Mouse (Mus musculus): ENCODE data around the gene Lpo. TPM values are rescaled to one million over a fixed set of nuclear protein-coding genes. Genes with fewer than 3 reads are reported as not detected.
"Not testable (repeated sequence)": the region's sequence is repeated elsewhere in the genome, so short reads cannot be mapped to it uniquely, and the experiment has no call there.

The Lpo gene
- total RNA-seq (2015; ENCODE audit: low replicate concordance) (not detected in 2 replicates), total RNA-seq (2017; ENCODE audit: low replicate concordance) (not detected in 2 replicates)

- no peak for ATAC-seq (replicated peaks; ENCODE audit: low FRiP score, poor library complexity, severe bottlenecking)
These were observed at the start of gene Lpo for GRCm38 (mm10) chr11:87828239-87828900. TSS of gene Lpo (minus strand) at chr11:87828289.

DNA sequence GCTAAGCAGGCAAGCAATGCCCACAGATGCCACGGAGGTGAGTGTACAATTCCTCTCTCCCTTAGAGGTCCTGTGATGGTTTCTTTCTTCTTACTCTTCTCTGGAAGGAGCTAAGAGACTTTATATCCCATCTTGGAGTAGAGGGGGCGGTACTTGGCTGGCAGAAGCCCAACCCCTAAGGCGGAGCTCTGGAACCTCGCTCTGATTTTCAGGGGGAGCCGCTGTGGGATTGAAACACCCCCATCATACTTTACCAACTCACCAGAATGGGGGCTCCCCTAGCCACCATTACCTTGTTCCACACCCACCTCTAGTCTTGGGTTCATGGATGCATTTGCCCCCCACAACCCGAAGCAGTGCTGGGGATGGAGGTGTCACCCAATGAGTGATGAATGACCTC lies 47.3 kb upstream of the Lpo start, which contains the start of gene Epx:
Epx (minus strand) TSS at position 101 of the 400 bp plus-strand sequence.
- ATAC-seq (replicated peaks; ENCODE audit: low FRiP score, poor library complexity, severe bottlenecking) = no peak

- no peak for ATAC-seq (replicated peaks; ENCODE audit: low FRiP score, poor library complexity, severe bottlenecking)
These were observed 43.7 kb upstream of the Lpo start for GRCm38 (mm10) chr11:87871766-87872165.

DNA sequence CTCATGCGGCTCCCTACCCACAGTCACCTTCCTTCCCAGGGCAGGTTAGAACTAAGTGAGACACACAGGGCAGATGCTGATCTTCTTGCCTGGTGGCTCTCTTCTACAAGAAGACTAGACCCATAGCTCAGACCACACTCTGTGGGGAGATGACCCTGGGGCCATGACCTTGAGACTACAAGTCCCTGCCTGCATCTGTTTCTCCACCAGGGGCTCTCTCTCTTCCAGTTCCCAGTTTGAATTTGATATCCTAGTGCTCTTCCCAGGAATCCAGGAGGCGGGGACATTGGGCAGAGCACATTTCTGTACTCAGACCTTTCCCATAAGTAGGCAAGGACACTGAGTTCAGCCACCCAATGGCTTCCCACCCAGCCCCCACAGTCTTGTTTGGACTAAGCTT lies 42.0 kb upstream of the Lpo start:
- ATAC-seq (replicated peaks; ENCODE audit: low FRiP score, poor library complexity, severe bottlenecking) = no peak

DNA sequence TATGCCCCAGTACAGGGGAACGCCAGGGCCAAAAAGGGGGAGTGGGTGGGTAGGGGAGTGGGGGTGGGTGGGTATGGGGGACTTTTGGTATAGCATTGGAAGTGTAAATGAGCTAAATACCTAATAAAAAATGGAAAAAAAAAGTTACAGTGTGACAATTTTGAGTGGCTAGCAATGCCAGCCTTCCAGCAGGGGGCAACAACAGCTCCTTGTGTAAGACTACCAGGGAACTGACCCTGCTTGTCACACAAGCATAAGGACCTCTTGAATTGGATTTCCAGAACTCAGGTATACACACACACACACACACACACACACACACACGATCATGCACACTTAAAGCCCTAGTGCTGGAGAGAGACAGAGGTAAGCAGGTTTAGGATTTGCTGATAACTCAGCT lies 38.8 kb upstream of the Lpo start:
- not testable (repeated sequence) for ATAC-seq (replicated peaks; ENCODE audit: low FRiP score, poor library complexity, severe bottlenecking)

- ATAC-seq (replicated peaks; ENCODE audit: low FRiP score, poor library complexity, severe bottlenecking) = no peak
These were observed 34.7 kb upstream of the Lpo start for GRCm38 (mm10) chr11:87862805-87863204.

DNA sequence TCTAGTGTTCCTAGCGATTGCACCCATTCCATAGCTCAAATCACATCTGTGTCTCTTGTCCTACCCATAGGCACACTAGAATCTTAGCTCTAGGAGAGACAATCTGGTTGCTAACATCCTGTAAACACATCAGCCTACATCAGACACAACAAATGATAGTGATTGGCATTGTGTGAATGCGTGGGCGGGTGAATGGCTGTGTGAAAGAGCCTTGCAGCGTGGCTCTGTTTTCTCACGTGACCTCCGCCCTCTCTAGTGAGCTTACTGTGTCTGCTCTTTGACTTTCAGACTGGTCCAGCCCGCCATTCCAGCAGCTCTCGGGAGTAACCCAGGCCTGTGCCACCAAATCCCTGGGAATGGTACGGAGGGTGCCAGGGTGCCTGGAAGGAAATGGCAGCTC lies 32.3 kb upstream of the Lpo start:
- no peak for ATAC-seq (replicated peaks; ENCODE audit: low FRiP score, poor library complexity, severe bottlenecking)

GRCm38 (mm10) chr11:87859273-87859672 lies 31.2 kb upstream of the Lpo start:
- no peak for ATAC-seq (replicated peaks; ENCODE audit: low FRiP score, poor library complexity, severe bottlenecking)

DNA sequence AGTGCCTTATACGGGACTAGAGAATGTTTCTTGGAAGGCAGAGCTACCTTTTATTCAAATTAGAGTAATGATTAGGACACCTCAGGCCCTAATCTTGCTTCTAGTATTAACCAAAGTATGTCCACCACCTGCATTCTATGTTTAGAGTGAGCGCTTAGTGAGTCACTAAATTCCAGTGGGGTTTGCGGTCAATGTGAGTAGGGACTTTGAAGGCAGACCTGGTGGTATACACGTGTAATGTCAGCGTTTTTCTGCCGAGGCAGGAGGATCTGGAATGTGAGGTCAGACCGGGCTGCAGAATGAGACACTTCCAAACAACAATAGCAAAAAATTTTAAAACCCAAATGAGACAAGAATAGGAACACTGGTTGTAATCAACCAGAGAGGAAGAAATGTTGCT lies 26.5 kb upstream of the Lpo start:
- ATAC-seq (replicated peaks; ENCODE audit: low FRiP score, poor library complexity, severe bottlenecking) = no peak

DNA sequence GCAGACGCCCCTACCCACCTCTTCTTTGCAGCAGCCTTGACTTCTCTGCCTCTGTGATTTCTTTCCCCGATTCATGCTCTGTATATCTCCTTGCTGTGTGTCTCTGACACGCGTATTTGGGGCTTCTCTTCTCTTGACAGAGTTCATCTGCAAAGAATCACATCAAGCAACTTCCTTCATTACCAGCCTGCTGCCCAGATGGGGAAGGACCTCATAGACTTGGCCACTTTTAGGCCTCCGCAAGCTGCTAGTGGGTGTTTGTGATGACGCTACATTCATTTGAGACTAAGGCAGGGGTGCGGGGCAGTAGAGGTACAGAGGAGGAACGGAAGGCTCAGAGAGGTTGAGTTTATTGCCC lies 25.5 kb upstream of the Lpo start:
- ATAC-seq (replicated peaks; ENCODE audit: low FRiP score, poor library complexity, severe bottlenecking) = no peak

DNA sequence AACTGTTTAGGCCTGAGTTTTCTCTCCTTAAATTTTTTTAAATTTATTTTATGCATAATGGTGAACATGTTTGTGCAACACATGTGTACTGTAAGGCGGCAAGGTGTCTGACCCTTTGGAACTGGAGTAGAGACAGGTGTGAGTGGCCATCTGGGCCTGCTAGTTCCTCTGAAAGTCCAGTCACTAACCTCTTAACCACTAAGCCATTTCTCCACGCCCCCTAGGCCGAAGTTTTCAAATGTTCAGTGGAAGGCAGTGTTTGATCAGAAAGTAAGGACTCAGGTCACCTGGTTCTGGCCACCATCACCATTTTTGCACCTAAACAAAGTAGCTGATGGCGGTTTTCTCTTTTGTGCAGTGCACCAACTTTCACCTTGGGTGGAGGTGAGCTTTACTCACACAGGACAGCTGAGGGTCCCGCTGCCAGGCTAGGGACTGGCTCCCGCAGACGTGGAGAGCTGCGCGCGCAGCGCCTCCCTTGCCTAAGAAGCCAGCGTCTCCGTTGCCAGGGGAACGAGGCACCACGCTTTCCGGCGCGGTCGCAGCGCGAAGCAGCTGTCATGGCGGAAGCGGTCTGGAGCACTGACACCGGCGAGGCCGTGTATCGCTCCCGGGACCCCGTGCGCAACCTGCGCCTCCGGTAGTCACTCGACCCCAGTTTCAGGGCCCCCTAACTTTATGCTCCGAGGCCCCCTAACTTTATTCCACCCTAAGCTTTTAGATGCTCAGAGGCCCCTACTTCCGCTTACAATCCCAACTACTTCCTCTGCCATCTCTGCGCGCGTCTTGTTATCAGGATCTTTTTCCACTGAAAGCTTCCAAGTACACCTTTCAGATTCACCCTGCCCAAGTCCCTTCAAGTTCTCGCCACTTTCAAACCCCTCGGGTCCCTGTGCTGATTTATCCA lies 24.9 kb upstream of the Lpo start, which contains the start of gene Mks1:
Mks1 (plus strand) TSS at position 526 of the 907 bp plus-strand sequence.
- ATAC-seq (replicated peaks; ENCODE audit: low FRiP score, poor library complexity, severe bottlenecking) = peak; percentile 64

GRCm38 (mm10) chr11:87847884-87848283 lies 19.8 kb upstream of the Lpo start:
- no peak for ATAC-seq (replicated peaks; ENCODE audit: low FRiP score, poor library complexity, severe bottlenecking)

- ATAC-seq (replicated peaks; ENCODE audit: low FRiP score, poor library complexity, severe bottlenecking) = no peak
These were observed 19.0 kb upstream of the Lpo start for GRCm38 (mm10) chr11:87846968-87847600.

GRCm38 (mm10) chr11:87841436-87841835 lies 13.3 kb upstream of the Lpo start:
- no peak for ATAC-seq (replicated peaks; ENCODE audit: low FRiP score, poor library complexity, severe bottlenecking)

DNA sequence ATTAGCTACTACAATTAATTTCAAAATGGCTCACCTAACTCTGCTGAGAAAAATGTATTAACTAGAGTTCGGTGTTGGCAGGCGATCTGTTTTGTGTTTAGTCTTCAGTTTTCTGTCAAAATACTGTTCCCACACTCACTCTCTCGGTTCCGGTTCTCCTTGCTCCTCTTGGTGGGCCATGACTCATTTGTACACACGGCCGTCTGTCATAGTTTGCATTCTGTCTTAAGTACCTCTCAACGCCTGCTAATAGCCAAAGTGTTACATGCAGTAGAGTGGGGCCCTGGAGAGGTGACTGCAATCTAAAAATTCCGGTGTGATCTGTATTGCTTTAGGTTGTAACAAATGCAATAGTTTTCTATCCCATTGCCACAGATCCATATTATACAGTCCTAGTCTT lies 12.6 kb upstream of the Lpo start:
- no peak for ATAC-seq (replicated peaks; ENCODE audit: low FRiP score, poor library complexity, severe bottlenecking)

- ATAC-seq (replicated peaks; ENCODE audit: low FRiP score, poor library complexity, severe bottlenecking) = no peak
These were observed 6.6 kb downstream of the Lpo start for GRCm38 (mm10) chr11:87821502-87821901.

DNA sequence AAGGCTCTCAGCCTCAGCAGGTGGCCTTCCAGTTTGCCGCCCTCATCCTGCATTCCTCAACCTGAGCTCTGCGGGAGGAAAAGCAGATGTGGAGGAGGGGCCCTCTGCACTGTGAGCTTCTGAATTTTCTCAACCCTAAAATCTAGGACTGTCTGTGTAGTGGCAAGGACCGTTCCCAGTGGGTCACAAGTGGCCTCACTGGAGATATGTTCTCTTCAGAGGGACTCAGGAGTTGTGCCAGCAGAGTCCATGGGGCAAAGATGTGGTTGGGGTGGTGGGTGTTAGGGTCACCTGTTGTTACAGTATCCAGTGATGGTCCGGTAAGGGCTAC lies 10.7 kb downstream of the Lpo start:
- ATAC-seq (replicated peaks; ENCODE audit: low FRiP score, poor library complexity, severe bottlenecking) = no peak

DNA sequence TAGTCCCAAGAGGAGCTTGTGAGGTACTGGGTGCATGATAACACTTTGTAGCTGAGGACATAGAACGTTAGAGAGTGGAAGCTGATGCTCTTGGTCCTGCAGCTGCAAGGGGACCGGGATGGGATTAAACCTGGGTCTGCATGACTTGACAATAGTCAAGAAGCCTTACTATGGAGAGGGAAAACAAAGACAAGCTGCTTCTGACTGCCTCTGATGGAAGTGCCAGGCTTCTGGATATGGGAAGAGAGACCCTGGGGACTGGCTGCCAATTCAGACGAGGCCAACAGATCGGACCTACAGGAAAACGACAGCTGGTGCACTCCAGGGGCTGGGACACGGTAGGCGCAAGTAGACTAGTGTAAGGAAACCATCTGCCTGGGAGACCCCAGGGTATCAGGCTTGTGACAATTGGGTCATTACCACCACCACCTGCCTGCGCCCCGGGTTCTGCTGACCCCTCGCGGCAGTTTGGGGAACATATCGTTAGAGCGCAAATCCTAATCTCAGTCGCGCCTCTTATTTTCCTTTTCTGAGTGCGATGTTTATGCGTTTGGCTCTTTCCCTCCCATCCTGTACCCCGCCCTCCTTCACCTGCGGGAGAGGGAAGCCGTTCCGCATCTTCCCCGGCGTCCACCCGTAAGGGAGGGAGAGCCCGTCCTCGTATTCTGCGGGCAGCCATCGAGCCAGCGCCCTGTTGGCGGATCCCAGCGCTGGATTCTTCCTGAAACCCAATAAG lies 11.2 kb downstream of the Lpo start:
- ATAC-seq (replicated peaks; ENCODE audit: low FRiP score, poor library complexity, severe bottlenecking) = peak; percentile 45; the same call in 1 of the 2 replicates

- ATAC-seq (replicated peaks; ENCODE audit: low FRiP score, poor library complexity, severe bottlenecking) = no peak
These were observed 13.3 kb downstream of the Lpo start for GRCm38 (mm10) chr11:87814831-87815230.

DNA sequence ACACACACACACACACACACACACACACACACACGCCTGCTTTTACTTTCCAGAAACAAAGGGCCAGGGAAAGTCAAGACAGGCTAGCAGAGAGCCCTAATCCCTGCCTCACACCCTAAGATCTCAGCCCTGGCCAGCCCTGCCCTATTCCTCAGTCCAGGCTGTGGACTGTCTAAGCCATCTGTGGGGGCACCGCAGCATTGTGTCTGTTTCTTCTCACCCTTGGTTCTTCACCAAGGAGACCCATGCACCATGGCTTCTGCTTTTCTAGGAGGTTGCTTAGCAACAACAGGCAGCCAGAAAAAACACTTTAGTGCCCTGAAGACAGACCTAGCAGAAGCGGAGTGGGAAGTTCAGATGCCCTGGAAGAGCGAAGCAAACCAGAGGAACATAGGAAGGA lies 16.7 kb downstream of the Lpo start:
- ATAC-seq (replicated peaks; ENCODE audit: low FRiP score, poor library complexity, severe bottlenecking) = no peak

Measured in erythroblast, adult 5-6 weeks (primary cell).